Mouse (Mus musculus) lung, postnatal 36 days (tissue): ENCODE measurements at regions not wholly inside any gene's neighbourhood (a gene's known extent, or its start where the extent isn't known, plus 50 kb on each side); places are given as distances from the start of the nearest gene placed in this dataset.
"Not testable (repeated sequence)": the region's sequence is repeated elsewhere in the genome, so short reads cannot be mapped to it uniquely, and the experiment has no call there.

Experiments used
- DNase-seq: peaks from one replicate; pipeline ENCODE4 v3.0.0; 2022; ENCODE audit warnings: mixed read lengths

GRCm38 (mm10) chr3:149090103-149090502, 99.7 kb upstream of the Adgrl2 start:
- no peak for DNase-seq

- no peak for DNase-seq
Measured at GRCm38 (mm10) chr3:149088621-149089128, 98.3 kb upstream of the Adgrl2 start.

- no peak for DNase-seq
Measured at GRCm38 (mm10) chr3:149087488-149087887, 97.1 kb upstream of the Adgrl2 start.

- no peak for DNase-seq
Measured at GRCm38 (mm10) chr3:149086704-149087103, 96.3 kb upstream of the Adgrl2 start.

- no peak for DNase-seq
Measured at GRCm38 (mm10) chr3:149086086-149086485, 95.7 kb upstream of the Adgrl2 start.

- DNase-seq: peak; percentile 47
Measured at GRCm38 (mm10) chr3:149084861-149085598, 94.7 kb upstream of the Adgrl2 start.

GRCm38 (mm10) chr3:149083391-149083790, 93.0 kb upstream of the Adgrl2 start:
- DNase-seq: peak; percentile 64

- no peak for DNase-seq
Measured at GRCm38 (mm10) chr3:149078881-149079280, 88.5 kb upstream of the Adgrl2 start.

GRCm38 (mm10) chr3:149076928-149077551, 86.7 kb upstream of the Adgrl2 start:
- peak; percentile 59 for DNase-seq

- no peak for DNase-seq
Measured at GRCm38 (mm10) chr3:149075488-149075851, 85.1 kb upstream of the Adgrl2 start.

GRCm38 (mm10) chr3:149074658-149075487, 84.5 kb upstream of the Adgrl2 start:
- DNase-seq: no peak

- DNase-seq: no peak
Measured at GRCm38 (mm10) chr3:149070201-149070600, 79.8 kb upstream of the Adgrl2 start.

- DNase-seq: no peak
Measured at GRCm38 (mm10) chr3:149069436-149069835, 79.1 kb upstream of the Adgrl2 start.

GRCm38 (mm10) chr3:149068821-149069220, 78.5 kb upstream of the Adgrl2 start:
- no peak for DNase-seq

- peak; percentile 50 for DNase-seq
Measured at GRCm38 (mm10) chr3:149067758-149068157, 77.4 kb upstream of the Adgrl2 start.

GRCm38 (mm10) chr3:149055077-149055476, 64.7 kb upstream of the Adgrl2 start:
- no peak for DNase-seq

GRCm38 (mm10) chr3:149052295-149052902, 62.0 kb upstream of the Adgrl2 start:
- DNase-seq: not testable (repeated sequence)

- DNase-seq: no peak
Measured at GRCm38 (mm10) chr3:149045343-149045742, 55.0 kb upstream of the Adgrl2 start.

- DNase-seq: no peak
Measured at GRCm38 (mm10) chr3:149043901-149044300, 53.5 kb upstream of the Adgrl2 start.

GRCm38 (mm10) chr3:149042527-149042926, 52.2 kb upstream of the Adgrl2 start:
- DNase-seq: no peak

- DNase-seq: no peak
Measured at GRCm38 (mm10) chr3:149041188-149041587, 50.8 kb upstream of the Adgrl2 start.
